Mouse (Mus musculus): Measurements from ENCODE around the gene Coro2b. TPM values are rescaled to one million over a fixed set of nuclear protein-coding genes. Genes with fewer than 3 reads are reported as not detected.

The Coro2b gene
- total RNA-seq, 2 experiments from 2014 or later: 2.0 TPM; not detected in 1

GRCm38 (mm10) chr9:62517112-62517957 lies 19.5 kb downstream of the Coro2b start:
- no peak for ATAC-seq (replicated peaks; ENCODE audit: poor library complexity, severe bottlenecking)

GRCm38 (mm10) chr9:62515138-62515537 lies 21.7 kb downstream of the Coro2b start:
- ATAC-seq (replicated peaks; ENCODE audit: poor library complexity, severe bottlenecking): no peak

- ATAC-seq (replicated peaks; ENCODE audit: poor library complexity, severe bottlenecking): no peak
These were observed 23.2 kb downstream of the Coro2b start for GRCm38 (mm10) chr9:62513492-62514133.

- peak; percentile 65 for ATAC-seq (replicated peaks; ENCODE audit: poor library complexity, severe bottlenecking)
These were observed 26.3 kb downstream of the Coro2b start for GRCm38 (mm10) chr9:62510530-62510936.

- peak; percentile 55 for ATAC-seq (replicated peaks; ENCODE audit: poor library complexity, severe bottlenecking)
These were observed 27.2 kb downstream of the Coro2b start for GRCm38 (mm10) chr9:62509617-62510016.

GRCm38 (mm10) chr9:62508740-62509524 lies 27.9 kb downstream of the Coro2b start:
- no peak for ATAC-seq (replicated peaks; ENCODE audit: poor library complexity, severe bottlenecking)

GRCm38 (mm10) chr9:62506467-62507067 lies 30.3 kb downstream of the Coro2b start:
- no peak for ATAC-seq (replicated peaks; ENCODE audit: poor library complexity, severe bottlenecking)

GRCm38 (mm10) chr9:62504129-62504528 lies 32.7 kb downstream of the Coro2b start:
- no peak for ATAC-seq (replicated peaks; ENCODE audit: poor library complexity, severe bottlenecking)

GRCm38 (mm10) chr9:62502361-62502760 lies 34.5 kb downstream of the Coro2b start:
- ATAC-seq (replicated peaks; ENCODE audit: poor library complexity, severe bottlenecking): no peak

GRCm38 (mm10) chr9:62501566-62501965 lies 35.3 kb downstream of the Coro2b start:
- no peak for ATAC-seq (replicated peaks; ENCODE audit: poor library complexity, severe bottlenecking)

- ATAC-seq (replicated peaks; ENCODE audit: poor library complexity, severe bottlenecking): no peak
These were observed 36.8 kb downstream of the Coro2b start for GRCm38 (mm10) chr9:62500007-62500406.

- no peak for ATAC-seq (replicated peaks; ENCODE audit: poor library complexity, severe bottlenecking)
These were observed 37.9 kb downstream of the Coro2b start for GRCm38 (mm10) chr9:62498945-62499344.

GRCm38 (mm10) chr9:62497135-62498092 lies 39.4 kb downstream of the Coro2b start:
- peak; percentile 35 for ATAC-seq (replicated peaks; ENCODE audit: poor library complexity, severe bottlenecking)

GRCm38 (mm10) chr9:62492306-62492990 lies 44.4 kb downstream of the Coro2b start:
- no peak for ATAC-seq (replicated peaks; ENCODE audit: poor library complexity, severe bottlenecking)

GRCm38 (mm10) chr9:62491611-62492010 lies 45.2 kb downstream of the Coro2b start:
- no peak for ATAC-seq (replicated peaks; ENCODE audit: poor library complexity, severe bottlenecking)

- ATAC-seq (replicated peaks; ENCODE audit: poor library complexity, severe bottlenecking): peak; percentile 72
These were observed 45.7 kb downstream of the Coro2b start for GRCm38 (mm10) chr9:62491104-62491503.

- no peak for ATAC-seq (replicated peaks; ENCODE audit: poor library complexity, severe bottlenecking)
These were observed 52.7 kb downstream of the Coro2b start for GRCm38 (mm10) chr9:62484107-62484506.

- no peak for ATAC-seq (replicated peaks; ENCODE audit: poor library complexity, severe bottlenecking)
These were observed 54.1 kb downstream of the Coro2b start for GRCm38 (mm10) chr9:62482788-62483187.
